Mouse (Mus musculus) forebrain, postnatal 0 days (tissue): Measurements from ENCODE around the gene B4galt1. TPM values are rescaled to one million over a fixed set of nuclear protein-coding genes. Genes with fewer than 3 reads are reported as not detected.

ENCODE experiments used
- ATAC-seq: fragments of 200-750 bp; cut with Nextera tagmentation; 2 replicates; pipeline ENCODE4 v1.8.0; 2017; ENCODE audit warnings: mild to moderate bottlenecking, moderate library complexity
- DNase-seq: peaks from one replicate; pipeline ENCODE4 v3.0.0-alpha.2; 2015
- H3K27ac ChIP-seq: fragments of 300-500 bp; sonication (generic); 2 replicates; pipeline ENCODE4 v1.5.1; 2014; ENCODE audit warnings: low read depth, mild to moderate bottlenecking, antibody characterized with exemption, low read length, moderate library complexity, mixed read lengths
- H3K27me3 ChIP-seq: fragments of 300-500 bp; sonication (generic); 2 replicates; pipeline ENCODE4 v1.6.1; 2014; ENCODE audit warnings: mild to moderate bottlenecking, low read length, mixed read lengths; ENCODE audit not compliant: insufficient read depth
- H3K36me3 ChIP-seq: fragments of 300-500 bp; sonication (generic); 2 replicates; pipeline ENCODE4 v1.6.1; 2014; ENCODE audit warnings: mild to moderate bottlenecking, moderate library complexity; ENCODE audit not compliant: insufficient read depth
- H3K4me1 ChIP-seq: fragments of 300-500 bp; sonication (generic); 2 replicates; pipeline ENCODE4 v1.6.1; 2014; ENCODE audit warnings: antibody characterized with exemption; ENCODE audit not compliant: insufficient read depth
- H3K4me2 ChIP-seq: fragments of 300-500 bp; sonication (generic); 2 replicates; pipeline ENCODE4 v1.6.1; 2014; ENCODE audit warnings: low read depth, mild to moderate bottlenecking, moderate library complexity
- H3K4me3 ChIP-seq: fragments of 300-500 bp; sonication (generic); 2 replicates; pipeline ENCODE4 v1.5.1; 2014; ENCODE audit warnings: low read depth, low read length, mixed read lengths
- H3K9ac ChIP-seq: fragments of 300-500 bp; sonication (generic); 2 replicates; pipeline ENCODE4 v1.6.1; 2014; ENCODE audit warnings: mild to moderate bottlenecking
- H3K9me3 ChIP-seq: fragments of 300-500 bp; sonication (generic); 2 replicates; pipeline ENCODE4 v1.6.1; 2016; ENCODE audit warnings: low read length
- CTCF ChIP-seq: sonication (generic); IDR thresholded peaks from 2 replicates; pipeline ENCODE4 v1.5.1; 2016; ENCODE audit warnings: antibody characterized with exemption, control low read depth, low read depth
- WGBS: fragments of 180-500 bp; shearing (Covaris S2); extraction: QIAGEN DNeasy Blood & Tissue Kit; methylation state at CpG from one replicate; pipeline ENCODE4 v1.1.7; 2014; 5-methylcytosine and 5-hydroxymethylcytosine counted together
- polyA plus RNA-seq: library from polyadenylated mRNA; unstranded; fragments of >200 nt; fragmentation: Nextera tagmentation; extraction: Ambion mirVana; gene quantifications from 2 replicates; pipeline ENCODE4 v1.2.1, GENCODE M21; 2015
- total RNA-seq: library from RNA; depleted of rRNA; stranded (reverse); fragments of >200 nt; gene quantifications from 2 replicates; pipeline ENCODE4 v1.2.3, GENCODE M21; 2014

Gene B4galt1
- total and polyA plus RNA-seq, 2 experiments from 2014 or later = 4.9 to 10.0 TPM

- Histone ChIP-seq H3K27me3 (no peaks in the 10 kb centered on the region), H3K9me3 (no peaks in the 10 kb centered on the region), H3K4me2 (no peak overlapping the region), H3K9ac (no peak overlapping the region), H3K36me3 (no peaks in the 10 kb centered on the region), H3K27ac (no peak overlapping the region), H3K4me3 (no peak overlapping the region), H3K4me1 (no peaks in the 10 kb centered on the region)
- ATAC-seq = no peak
- no peak for DNase-seq
- no peak for TF ChIP-seq CTCF
- WGBS = 82% methylated on average over 5 of the region's 5 CpGs
These were observed 28.7 kb downstream of the B4galt1 start for GRCm38 (mm10) chr4:40825146-40825545.

GRCm38 (mm10) chr4:40824505-40824904, 29.3 kb downstream of the B4galt1 start:
- WGBS = 92% methylated on average over 7 of the region's 7 CpGs
- no peak for ATAC-seq

GRCm38 (mm10) chr4:40823664-40824063, 30.1 kb downstream of the B4galt1 start:
- no peak overlapping the region for H3K4me3 ChIP-seq
- H3K4me2 ChIP-seq = no peak overlapping the region
- H3K27ac ChIP-seq = no peak overlapping the region
- H3K4me1 ChIP-seq = no peaks in the 10 kb centered on the region
- 77% methylated on average over 8 of the region's 8 CpGs for WGBS
- H3K9ac ChIP-seq = no peak overlapping the region
- no peak for TF ChIP-seq CTCF
- no peak for ATAC-seq
- no peaks in the 10 kb centered on the region for H3K36me3 ChIP-seq
- no peak for DNase-seq
- H3K27me3 ChIP-seq = no peaks in the 10 kb centered on the region
- H3K9me3 ChIP-seq = no peaks in the 10 kb centered on the region

More at GRCm38 (mm10) chr4:40824505-40824904, 29.3 kb downstream of the B4galt1 start:
- no peaks in the 10 kb centered on the region for H3K36me3 ChIP-seq
- no peak overlapping the region for H3K4me3 ChIP-seq
- H3K4me2 ChIP-seq = no peak overlapping the region
- DNase-seq = no peak
- no peak overlapping the region for H3K9ac ChIP-seq
- no peaks in the 10 kb centered on the region for H3K27me3 ChIP-seq
- H3K4me1 ChIP-seq = no peaks in the 10 kb centered on the region
- H3K27ac ChIP-seq = no peak overlapping the region
- no peaks in the 10 kb centered on the region for H3K9me3 ChIP-seq
- TF ChIP-seq CTCF = no peak

GRCm38 (mm10) chr4:40823151-40823550, 30.7 kb downstream of the B4galt1 start:
- TF ChIP-seq CTCF = no peak

GRCm38 (mm10) chr4:40821303-40822023, 32.3 kb downstream of the B4galt1 start:
- ATAC-seq = no peak

More at GRCm38 (mm10) chr4:40823151-40823550, 30.7 kb downstream of the B4galt1 start:
- H3K4me2 ChIP-seq = no peak overlapping the region
- DNase-seq = no peak
- no peak overlapping the region for H3K4me3 ChIP-seq
- H3K4me1 ChIP-seq = no peaks in the 10 kb centered on the region
- no peaks in the 10 kb centered on the region for H3K9me3 ChIP-seq
- no peaks in the 10 kb centered on the region for H3K36me3 ChIP-seq
- 92% methylated on average over 14 of the region's 14 CpGs for WGBS
- H3K27ac ChIP-seq = no peak overlapping the region
- no peak overlapping the region for H3K9ac ChIP-seq
- no peaks in the 10 kb centered on the region for H3K27me3 ChIP-seq
- no peak for ATAC-seq

GRCm38 (mm10) chr4:40820903-40821302, 32.9 kb downstream of the B4galt1 start:
- no peak overlapping the region for H3K4me2 ChIP-seq
- H3K4me3 ChIP-seq = no peak overlapping the region
- H3K27ac ChIP-seq = no peak overlapping the region
- H3K27me3 ChIP-seq = no peaks in the 10 kb centered on the region
- no peaks in the 10 kb centered on the region for H3K36me3 ChIP-seq
- ATAC-seq (no peak), DNase-seq (no peak)
- no peaks in the 10 kb centered on the region for H3K4me1 ChIP-seq
- H3K9me3 ChIP-seq = no peaks in the 10 kb centered on the region
- 97% methylated on average over 1 of the region's 1 CpGs for WGBS
- TF ChIP-seq CTCF = no peak
- H3K9ac ChIP-seq = no peak overlapping the region

More at GRCm38 (mm10) chr4:40821303-40822023, 32.3 kb downstream of the B4galt1 start:
- Histone ChIP-seq H3K4me2 (no peak overlapping the region), H3K27ac (no peak overlapping the region), H3K9ac (no peak overlapping the region), H3K27me3 (no peaks in the 10 kb centered on the region), H3K9me3 (no peaks in the 10 kb centered on the region), H3K36me3 (no peaks in the 10 kb centered on the region), H3K4me3 (no peak overlapping the region), H3K4me1 (no peaks in the 10 kb centered on the region)
- no peak for DNase-seq
- WGBS = 86% methylated on average over 8 of the region's 8 CpGs
- no peak for TF ChIP-seq CTCF

GRCm38 (mm10) chr4:40820024-40820423, 33.8 kb downstream of the B4galt1 start:
- Histone ChIP-seq H3K9ac (no peak overlapping the region), H3K9me3 (no peaks in the 10 kb centered on the region), H3K4me3 (no peak overlapping the region), H3K4me2 (no peak overlapping the region), H3K27ac (no peak overlapping the region), H3K27me3 (no peaks in the 10 kb centered on the region), H3K36me3 (no peaks in the 10 kb centered on the region), H3K4me1 (no peaks in the 10 kb centered on the region)
- no peak for TF ChIP-seq CTCF
- DNase-seq (no peak), ATAC-seq (no peak)
- WGBS = 95% methylated on average over 4 of the region's 4 CpGs
